In the genomic region with DNA sequence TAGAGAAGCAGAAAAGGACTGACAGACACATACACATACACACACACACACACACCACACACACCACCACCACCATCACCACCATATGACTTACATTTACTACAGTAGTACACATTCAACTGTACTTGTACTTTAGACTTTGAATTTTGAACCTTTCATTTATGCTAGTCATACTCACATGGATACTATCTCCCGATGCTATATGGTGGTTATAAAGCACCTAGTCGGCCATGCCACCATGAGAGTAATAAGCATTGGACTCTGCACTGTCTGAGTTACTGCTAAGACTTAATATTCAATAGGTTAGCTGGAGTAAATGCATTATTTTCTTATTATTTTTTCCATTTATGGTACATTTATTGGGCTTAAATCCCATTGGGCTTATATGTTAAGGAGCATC, we compare ENCODE assay signal across 17 mouse cellular contexts.
DNase-seq lines count a peak whose midpoint lies in the region; ATAC-seq and TF ChIP-seq lines count a peak whose summit lies in the region.
"Had no signal": no experiment of that assay in that cellular context is flagged by ENCODE, and none has a peak within 500 bp of the region (broad histone marks: within the 10 kb centered on the region; RNA-seq: fewer than 3 reads in every experiment).

No protein-coding gene starts in this region.

- WGBS in embryonic facial prominence, embryonic 12.5 days, result 83% methylated on average over 2 of the region's 2 CpGs
- WGBS in embryonic facial prominence, embryonic 10.5 days, result 95% methylated on average over 2 of the region's 2 CpGs
- WGBS in midbrain, embryonic 10.5 days, result 93% methylated on average over 2 of the region's 2 CpGs
- 92% methylated on average over 2 of the region's 2 CpGs for WGBS in midbrain, postnatal 0 days
- WGBS in hindbrain, embryonic 15.5 days, result 94% methylated on average over 2 of the region's 2 CpGs
- 79% methylated on average over 2 of the region's 2 CpGs for WGBS in limb, embryonic 14.5 days

- peaks cover 28% of the 10 kb centered on the region for H3K4me1 ChIP-seq in embryonic facial prominence, embryonic 12.5 days
- H3K4me1 ChIP-seq in embryonic facial prominence, embryonic 10.5 days, result peaks cover 39% of the 10 kb centered on the region
- H3K4me1 ChIP-seq in midbrain, embryonic 10.5 days, result peaks cover 29% of the 10 kb centered on the region
- no peaks in the 10 kb centered on the region for H3K4me1 ChIP-seq in midbrain, postnatal 0 days (ENCODE audit: insufficient read depth, low read length)
- peaks cover 16% of the 10 kb centered on the region; the same call in 1 of the 2 replicates for H3K4me1 ChIP-seq in hindbrain, embryonic 15.5 days (replicated peaks)
- H3K4me1 ChIP-seq in limb, embryonic 14.5 days (ENCODE audit: control insufficient read depth, insufficient read depth, low read length), result peaks cover 35% of the 10 kb centered on the region
- H3K4me1 ChIP-seq: heart, embryonic 15.5 days; megakaryocyte, embryonic 14.5 days had no signal

- no peaks in the 10 kb centered on the region for H3K9me3 ChIP-seq in embryonic facial prominence, embryonic 12.5 days
- H3K9me3 ChIP-seq in embryonic facial prominence, embryonic 10.5 days, result no peaks in the 10 kb centered on the region
- H3K9me3 ChIP-seq in midbrain, embryonic 10.5 days (replicated peaks), result no peaks in the 10 kb centered on the region
- no peaks in the 10 kb centered on the region for H3K9me3 ChIP-seq in midbrain, postnatal 0 days (ENCODE audit: low read length)
- no peaks in the 10 kb centered on the region for H3K9me3 ChIP-seq in hindbrain, embryonic 15.5 days
- H3K9me3 ChIP-seq in limb, embryonic 14.5 days (ENCODE audit: control insufficient read depth, low read length), result no peaks in the 10 kb centered on the region
- H3K9me3 ChIP-seq: heart, embryonic 15.5 days had no signal

- peak overlapping the region; percentile 83 for H3K27ac ChIP-seq in embryonic facial prominence, embryonic 12.5 days
- no peak overlapping the region for H3K27ac ChIP-seq in embryonic facial prominence, embryonic 10.5 days (replicated peaks)
- H3K27ac ChIP-seq in midbrain, embryonic 10.5 days (replicated peaks), result 0 out of 2 replicates have a peak overlapping the region, but pooled peaks have one; percentile 72
- H3K27ac ChIP-seq in midbrain, postnatal 0 days (ENCODE audit: low read depth, low read length), result no peak overlapping the region
- H3K27ac ChIP-seq in hindbrain, embryonic 15.5 days (replicated peaks), result peak overlapping the region; percentile 56; the same call in 1 of the 2 replicates
- H3K27ac ChIP-seq in limb, embryonic 14.5 days (replicated peaks; ENCODE audit: low read depth, low read length), result peak overlapping the region; percentile 79
- H3K27ac ChIP-seq: heart, embryonic 15.5 days; layer of hippocampus, adult 2 months had no signal

- no peaks in the 10 kb centered on the region for H3K27me3 ChIP-seq in embryonic facial prominence, embryonic 12.5 days
- no peaks in the 10 kb centered on the region for H3K27me3 ChIP-seq in embryonic facial prominence, embryonic 10.5 days (replicated peaks; ENCODE audit: low read depth, poor library complexity, severe bottlenecking)
- peaks cover 6% of the 10 kb centered on the region; the same call in 1 of the 2 replicates for H3K27me3 ChIP-seq in midbrain, embryonic 10.5 days (ENCODE audit: low read depth, poor library complexity, severe bottlenecking)
- no peaks in the 10 kb centered on the region for H3K27me3 ChIP-seq in midbrain, postnatal 0 days (ENCODE audit: insufficient read depth, low read length)
- no peaks in the 10 kb centered on the region for H3K27me3 ChIP-seq in hindbrain, embryonic 15.5 days
- no peaks in the 10 kb centered on the region for H3K27me3 ChIP-seq in limb, embryonic 14.5 days (ENCODE audit: control insufficient read depth, insufficient read depth, low read length)
- H3K27me3 ChIP-seq: CH12.LX; heart, embryonic 15.5 days; megakaryocyte, embryonic 14.5 days had no signal

- no peak overlapping the region for H3K4me3 ChIP-seq in embryonic facial prominence, embryonic 12.5 days
- no peak overlapping the region for H3K4me3 ChIP-seq in embryonic facial prominence, embryonic 10.5 days
- H3K4me3 ChIP-seq in midbrain, embryonic 10.5 days, result no peak overlapping the region
- H3K4me3 ChIP-seq in midbrain, postnatal 0 days (ENCODE audit: low read depth, low read length), result no peak overlapping the region
- no peak overlapping the region for H3K4me3 ChIP-seq in hindbrain, embryonic 15.5 days
- no peak overlapping the region for H3K4me3 ChIP-seq in limb, embryonic 14.5 days (replicated peaks; ENCODE audit: low read length)
- H3K4me3 ChIP-seq: heart, embryonic 15.5 days; layer of hippocampus, adult 2 months; megakaryocyte, embryonic 14.5 days had no signal

- DNase-seq in embryonic facial prominence, embryonic 10.5 days (ENCODE audit: low spot score), result no peak
- DNase-seq in midbrain, embryonic 10.5 days (ENCODE audit: low spot score), result no peak
- no peak for DNase-seq in midbrain, postnatal 0 days (ENCODE audit: low spot score)
- no peak for DNase-seq in limb, embryonic 14.5 days (ENCODE audit: low spot score)
- no peak for DNase-seq in cerebellum, postnatal 36 days
- no peak for DNase-seq in frontal cortex, postnatal 25 days (ENCODE audit: low spot score in 2 of 2)
- DNase-seq: adrenal gland, postnatal 14 days; liver; lung, adult 2 months; spleen, adult 18-20 months; thymus, postnatal 25 days had no signal

- ATAC-seq in embryonic facial prominence, embryonic 12.5 days (ENCODE audit: insufficient number of reproducible peaks, insufficient read depth, low FRiP score, low TSS enrichment), result no peak
- ATAC-seq in midbrain, postnatal 0 days (ENCODE audit: low FRiP score), result no peak
- no peak for ATAC-seq in hindbrain, embryonic 15.5 days (ENCODE audit: low FRiP score, low read depth)
- ATAC-seq in limb, embryonic 14.5 days (ENCODE audit: low FRiP score, low read depth), result no peak

- no peaks in the 10 kb centered on the region for H3K36me3 ChIP-seq in embryonic facial prominence, embryonic 12.5 days
- no peaks in the 10 kb centered on the region for H3K36me3 ChIP-seq in embryonic facial prominence, embryonic 10.5 days (replicated peaks)
- H3K36me3 ChIP-seq in midbrain, embryonic 10.5 days, result no peaks in the 10 kb centered on the region
- no peaks in the 10 kb centered on the region for H3K36me3 ChIP-seq in midbrain, postnatal 0 days (ENCODE audit: insufficient read depth, low read length)
- H3K36me3 ChIP-seq in hindbrain, embryonic 15.5 days, result no peaks in the 10 kb centered on the region
- no peaks in the 10 kb centered on the region for H3K36me3 ChIP-seq in limb, embryonic 14.5 days (ENCODE audit: control insufficient read depth, insufficient read depth, low read length)
- H3K36me3 ChIP-seq: heart, embryonic 15.5 days had no signal

- H3K9ac ChIP-seq in embryonic facial prominence, embryonic 12.5 days, result no peak overlapping the region
- H3K9ac ChIP-seq in midbrain, postnatal 0 days (replicated peaks; ENCODE audit: low read length, poor library complexity, severe bottlenecking), result no peak overlapping the region
- H3K9ac ChIP-seq in hindbrain, embryonic 15.5 days, result no peak overlapping the region
- no peak overlapping the region for H3K9ac ChIP-seq in limb, embryonic 14.5 days (ENCODE audit: low read depth, low read length, severe bottlenecking)
- H3K9ac ChIP-seq: heart, embryonic 15.5 days had no signal

- no peak for TF ChIP-seq POLR2A in limb, embryonic 14.5 days (IDR thresholded peaks at IDR 0.05; ENCODE audit: borderline replicate concordance, extremely low read depth, insufficient read depth, insufficient read length)

- H3K4me2 ChIP-seq in embryonic facial prominence, embryonic 12.5 days (replicated peaks), result no peak overlapping the region
- no peak overlapping the region for H3K4me2 ChIP-seq in midbrain, postnatal 0 days (ENCODE audit: low read depth, low read length, poor library complexity, severe bottlenecking)
- H3K4me2 ChIP-seq in hindbrain, embryonic 15.5 days, result no peak overlapping the region
- no peak overlapping the region for H3K4me2 ChIP-seq in limb, embryonic 14.5 days (replicated peaks; ENCODE audit: low read depth, low read length, severe bottlenecking)
- H3K4me2 ChIP-seq: heart, embryonic 15.5 days had no signal

- TF ChIP-seq CTCF in midbrain, postnatal 0 days (IDR thresholded peaks at IDR 0.05), result no peak

Comparison
In these comparisons a context has a peak if more than half of its experiments do, and no peak if none do; other contexts are left out.
1. H3K27ac ChIP-seq: peak in embryonic facial prominence, embryonic 12.5 days (single experiment), midbrain, embryonic 10.5 days (single experiment), hindbrain, embryonic 15.5 days (single experiment) and limb, embryonic 14.5 days (single experiment); none in embryonic facial prominence, embryonic 10.5 days (single experiment) and midbrain, postnatal 0 days (single experiment).